Mouse (Mus musculus) spleen, postnatal 14 days (tissue): ENCODE results near the gene Kcnk13.
A peak's percentile ranks its signal among the peaks of the same experiment; 100 is the strongest.

Experiments
- DNase-seq, 2 experiments: peaks; one replicate each; pipeline ENCODE4 v3.0.0; 2021 to 2022; ENCODE audit warnings: low spot score in 2 of 2

Kcnk13 gene

GRCm38 (mm10) chr12:100089265-100089664, 125.0 kb downstream of the Kcnk13 start:
- no peak for DNase-seq

DNA sequence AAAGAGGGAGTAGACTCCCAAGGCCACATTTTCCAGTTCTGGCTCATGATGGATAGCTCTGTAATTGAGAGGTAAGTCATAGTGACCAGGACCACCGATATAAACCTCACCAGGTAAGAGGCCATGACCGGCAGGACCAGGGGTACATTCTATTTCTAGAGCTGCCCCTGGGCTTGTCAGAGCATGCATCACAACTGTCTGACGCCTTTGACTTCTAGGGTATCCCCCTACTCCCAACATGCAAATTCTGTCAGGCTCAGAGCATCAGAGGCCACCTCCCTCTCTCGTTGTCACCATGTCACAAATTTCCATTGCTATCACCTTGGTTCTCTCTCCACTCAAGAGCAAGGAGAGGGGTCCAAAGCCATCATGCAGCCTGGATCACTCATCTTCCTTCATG, 126.5 kb downstream of the Kcnk13 start:
- no peak for DNase-seq

DNA sequence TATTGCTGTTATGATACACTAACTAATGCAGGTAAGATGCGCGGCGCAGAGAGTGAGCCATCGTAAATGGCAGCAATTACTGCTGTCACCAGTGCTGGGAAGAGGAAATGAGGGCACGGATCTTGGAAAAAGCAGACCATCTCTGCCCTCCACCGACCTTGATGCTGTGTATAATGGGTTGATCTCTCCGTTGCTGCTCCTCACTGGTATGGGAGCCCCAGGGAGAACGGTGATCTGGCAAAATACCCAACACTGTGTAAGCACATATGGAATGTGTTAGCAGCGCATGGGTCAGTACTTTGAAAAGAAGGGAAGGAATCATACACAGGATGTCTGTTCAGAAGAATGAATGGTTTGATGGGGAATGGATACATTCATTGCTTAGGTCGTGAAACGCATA, 128.7 kb downstream of the Kcnk13 start:
- DNase-seq: no peak

DNA sequence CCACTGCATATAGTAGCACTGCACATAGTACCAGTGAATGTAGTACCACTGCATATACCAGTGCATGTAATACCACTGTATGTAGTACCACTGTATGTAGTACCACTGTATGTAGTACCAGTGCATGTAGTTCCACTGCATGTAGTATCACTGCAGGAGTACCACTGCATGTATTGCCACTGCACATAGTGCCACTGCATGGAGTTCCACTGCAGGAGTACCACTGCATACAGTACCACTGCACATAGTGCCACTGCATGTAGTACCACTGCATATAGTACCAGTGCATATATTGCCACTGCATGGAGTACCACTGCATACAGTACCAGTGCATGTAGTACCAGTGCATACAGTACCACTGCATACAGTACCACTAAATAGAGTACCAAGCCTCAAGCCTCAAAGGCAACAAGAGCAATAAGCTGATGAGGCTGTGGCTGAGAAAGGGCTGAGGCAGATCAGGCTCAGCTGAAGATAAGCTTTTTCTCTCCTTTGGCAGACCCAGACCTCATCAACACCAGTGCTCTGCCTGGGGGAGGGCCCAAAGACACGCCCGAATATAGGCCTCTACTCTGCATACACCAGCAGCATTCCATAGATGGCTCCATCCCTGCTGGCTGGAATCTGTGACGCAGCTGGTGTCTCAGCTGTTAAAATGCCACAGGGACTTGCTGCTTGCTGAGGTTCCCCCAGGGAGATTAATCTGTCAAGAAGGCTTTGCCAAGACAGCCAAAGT, 135.8 kb downstream of the Kcnk13 start:
- DNase-seq: no peak

- no peak for DNase-seq
Observed at GRCm38 (mm10) chr12:100100707-100101030, 136.4 kb downstream of the Kcnk13 start.

DNA sequence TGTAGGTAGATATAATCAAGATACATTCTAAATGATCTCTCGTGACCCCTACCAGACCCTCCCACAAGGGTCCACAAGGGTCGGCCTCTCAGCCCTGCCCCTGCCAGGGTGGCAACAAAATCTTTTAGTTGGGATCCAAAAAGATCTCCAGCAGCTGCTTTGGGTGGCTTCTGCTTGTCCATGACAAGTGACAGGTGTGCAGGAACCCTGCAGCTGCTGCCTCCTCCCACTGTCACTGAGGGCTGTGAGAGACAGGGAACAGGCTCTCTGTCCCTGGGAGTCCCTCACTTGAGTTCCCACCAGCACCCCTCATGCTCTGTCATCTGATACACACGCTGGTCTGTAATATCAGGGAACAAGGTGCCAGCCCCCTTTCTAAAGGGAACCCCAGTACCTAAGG, 137.4 kb downstream of the Kcnk13 start:
- no peak for DNase-seq

DNA sequence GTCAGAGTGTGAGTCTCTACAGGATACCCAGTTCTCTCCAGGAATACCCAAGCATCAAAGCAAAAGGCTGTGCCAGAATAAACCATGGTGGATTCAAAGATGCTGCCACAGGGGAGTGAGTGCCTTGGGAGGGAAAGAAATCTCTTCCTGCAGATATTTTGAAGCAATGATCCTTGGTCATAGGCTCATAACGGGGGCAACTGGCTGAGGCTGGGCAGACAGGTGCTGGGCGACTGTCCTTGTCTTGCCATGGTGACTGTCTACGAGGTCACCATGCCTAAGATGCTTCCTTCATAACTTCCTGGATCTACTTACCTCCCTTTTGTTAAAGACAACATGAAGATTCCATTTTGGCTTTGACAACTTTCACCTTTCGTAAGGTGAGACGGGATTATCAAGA, 140.2 kb downstream of the Kcnk13 start:
- no peak for DNase-seq

DNA sequence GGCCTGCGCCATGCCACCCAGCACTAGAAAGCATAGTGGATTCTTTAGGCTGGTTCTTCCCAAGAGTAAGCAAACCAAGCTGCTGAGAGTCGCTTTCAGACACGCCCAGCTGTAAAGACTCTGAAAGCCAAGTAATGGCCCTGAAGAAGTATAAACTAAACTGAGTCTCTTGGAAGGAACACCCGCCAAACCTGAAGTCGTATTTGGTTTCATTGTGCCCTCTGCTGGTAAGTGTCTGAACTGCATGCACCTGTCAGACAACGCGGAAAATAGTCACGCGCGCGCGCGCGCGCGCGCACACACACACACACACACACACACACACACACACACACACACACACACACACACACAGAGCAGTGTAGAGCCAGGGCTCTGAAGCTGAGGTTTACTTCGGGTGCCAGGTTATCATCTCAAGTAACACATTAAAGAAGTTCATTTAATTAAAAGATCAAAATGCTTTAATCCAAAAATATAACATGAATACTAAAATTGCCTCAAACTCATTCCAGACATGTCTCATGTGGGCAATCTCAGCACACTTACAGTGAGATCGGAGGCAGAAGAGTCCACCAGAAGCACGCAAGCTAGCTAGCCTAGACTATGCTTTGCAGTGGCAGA, 142.1 kb downstream of the Kcnk13 start:
- DNase-seq: peak; percentile 42 to 74

- DNase-seq: no peak
Observed at GRCm38 (mm10) chr12:100107436-100107835, 143.1 kb downstream of the Kcnk13 start.

GRCm38 (mm10) chr12:100109986-100110696, 145.8 kb downstream of the Kcnk13 start, which contains the start of gene Psmc1:
Psmc1 (plus strand) TSS chr12:100110154.
- peak; percentile 59 to 76 for DNase-seq
